Mouse (Mus musculus): ENCODE data around the gene Acy3.
A peak's percentile ranks its signal among the peaks of the same experiment; 100 is the strongest.
"Not testable (repeated sequence)": the region's sequence is repeated elsewhere in the genome, so short reads cannot be mapped to it uniquely, and the experiment has no call there.

Gene Acy3

GRCm38 (mm10) chr19:3986334-3986733, at the start of gene Acy3:
Acy3 (plus strand) TSS chr19:3986570.
- DNase-seq (ENCODE audit: low spot score): peak; percentile 83

- DNase-seq (ENCODE audit: low spot score): no peak
Measured at GRCm38 (mm10) chr19:3942315-3942714, 44.1 kb upstream of the Acy3 start.

GRCm38 (mm10) chr19:3942986-3943735, 43.2 kb upstream of the Acy3 start:
- DNase-seq (ENCODE audit: low spot score): no peak

GRCm38 (mm10) chr19:3945872-3946564, 40.4 kb upstream of the Acy3 start:
- DNase-seq (ENCODE audit: low spot score): no peak

GRCm38 (mm10) chr19:3946715-3947114, 39.7 kb upstream of the Acy3 start:
- DNase-seq (ENCODE audit: low spot score): peak; percentile 81

GRCm38 (mm10) chr19:3947813-3948212, 38.6 kb upstream of the Acy3 start:
- no peak for DNase-seq (ENCODE audit: low spot score)

- DNase-seq (ENCODE audit: low spot score): no peak
Measured at GRCm38 (mm10) chr19:3948546-3948945, 37.8 kb upstream of the Acy3 start.

- no peak for DNase-seq (ENCODE audit: low spot score)
Measured at GRCm38 (mm10) chr19:3950331-3950730, 36.0 kb upstream of the Acy3 start.

- DNase-seq (ENCODE audit: low spot score): no peak
Measured at GRCm38 (mm10) chr19:3951461-3951860, 34.9 kb upstream of the Acy3 start.

GRCm38 (mm10) chr19:3952099-3952498, 34.3 kb upstream of the Acy3 start:
- DNase-seq (ENCODE audit: low spot score): no peak

GRCm38 (mm10) chr19:3955033-3955432, 31.3 kb upstream of the Acy3 start:
- peak; percentile 30 for DNase-seq (ENCODE audit: low spot score)

- no peak for DNase-seq (ENCODE audit: low spot score)
Measured at GRCm38 (mm10) chr19:3955804-3956203, 30.6 kb upstream of the Acy3 start.

GRCm38 (mm10) chr19:3957296-3958036, 28.9 kb upstream of the Acy3 start:
- not testable (repeated sequence) for DNase-seq (ENCODE audit: low spot score)

- peak; percentile 66 for DNase-seq (ENCODE audit: low spot score)
Measured at GRCm38 (mm10) chr19:3958470-3958869, 27.9 kb upstream of the Acy3 start, which contains the start of gene Aldh3b3. Aldh3b3 (plus strand) TSS chr19:3958645.

GRCm38 (mm10) chr19:3959030-3959429, 27.3 kb upstream of the Acy3 start:
- DNase-seq (ENCODE audit: low spot score): peak; percentile 62

GRCm38 (mm10) chr19:3960211-3960610, 26.2 kb upstream of the Acy3 start:
- no peak for DNase-seq (ENCODE audit: low spot score)

GRCm38 (mm10) chr19:3961805-3962204, 24.6 kb upstream of the Acy3 start:
- DNase-seq (ENCODE audit: low spot score): not testable (repeated sequence)

GRCm38 (mm10) chr19:3962469-3962868, 23.9 kb upstream of the Acy3 start:
- peak; percentile 51 for DNase-seq (ENCODE audit: low spot score)

- DNase-seq (ENCODE audit: low spot score): no peak
Measured at GRCm38 (mm10) chr19:3964030-3964429, 22.3 kb upstream of the Acy3 start.

- no peak for DNase-seq (ENCODE audit: low spot score)
Measured at GRCm38 (mm10) chr19:3966330-3967075, 19.9 kb upstream of the Acy3 start.

GRCm38 (mm10) chr19:3967258-3967657, 19.1 kb upstream of the Acy3 start:
- DNase-seq (ENCODE audit: low spot score): no peak

- DNase-seq (ENCODE audit: low spot score): peak; percentile 38
Measured at GRCm38 (mm10) chr19:3972229-3972628, 14.1 kb upstream of the Acy3 start, which contains the start of gene Aldh3b2. Aldh3b2 (plus strand) TSS chr19:3972328.
